Mouse (Mus musculus) adipocyte (in vitro differentiated cells): ENCODE measurements around the gene Rab8a.
"Not testable (repeated sequence)": the region's sequence is repeated elsewhere in the genome, so short reads cannot be mapped to it uniquely, and the experiment has no call there.

Source experiments
- DNase-seq: peaks from one replicate; pipeline ENCODE4 v3.0.0-alpha.2; 2016; ENCODE audit warnings: low spot score

Rab8a gene

DNA sequence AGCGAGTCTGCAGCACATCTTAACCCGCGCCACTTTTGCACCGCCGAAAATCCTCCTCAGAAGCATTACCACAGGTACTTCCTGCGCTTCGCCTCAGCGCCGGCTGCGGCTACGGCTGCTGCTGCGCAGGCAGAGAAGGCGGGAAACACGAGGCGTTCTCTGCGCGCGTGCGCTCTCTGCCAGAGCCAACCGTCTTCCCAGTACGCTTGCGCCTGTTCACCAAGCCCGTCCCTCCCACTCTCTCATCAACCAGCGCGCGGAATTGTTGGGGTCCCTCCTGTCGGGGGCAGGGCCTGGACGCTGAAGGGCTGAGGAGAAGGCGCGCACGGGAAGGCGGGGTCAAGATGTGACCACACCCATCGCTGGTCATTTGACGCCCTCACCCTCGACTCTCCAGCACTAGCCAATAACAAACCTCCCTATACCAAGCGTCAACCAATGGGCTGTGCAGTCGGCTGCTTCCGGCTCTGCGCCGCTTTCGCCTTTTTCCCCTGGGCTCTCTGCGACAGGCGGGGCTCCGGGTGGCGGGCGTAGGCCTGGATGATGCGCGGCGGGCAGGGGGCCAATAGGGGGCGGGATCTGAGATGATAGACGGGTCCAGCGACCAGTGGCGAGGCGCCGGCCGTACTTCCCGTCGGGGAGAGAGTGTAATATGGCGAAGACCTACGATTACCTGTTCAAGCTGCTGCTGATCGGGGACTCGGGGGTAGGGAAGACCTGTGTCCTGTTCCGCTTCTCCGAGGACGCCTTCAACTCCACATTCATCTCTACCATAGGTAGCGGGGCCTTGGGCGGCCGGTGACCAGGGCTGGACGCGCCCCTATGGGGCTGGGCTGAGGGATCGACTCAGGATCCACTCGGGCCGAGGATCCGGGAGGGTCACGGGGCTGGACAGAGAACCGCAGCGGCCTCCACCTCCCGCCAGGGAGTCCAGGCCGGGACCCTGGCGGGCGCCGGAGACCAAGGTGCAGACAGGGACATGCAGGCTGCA lies at the start of gene Rab8a:
Gene Rab8a, plus strand, starts transcription at position 494 of the 991 bp plus-strand sequence.
- DNase-seq, result peak; percentile 99

DNA sequence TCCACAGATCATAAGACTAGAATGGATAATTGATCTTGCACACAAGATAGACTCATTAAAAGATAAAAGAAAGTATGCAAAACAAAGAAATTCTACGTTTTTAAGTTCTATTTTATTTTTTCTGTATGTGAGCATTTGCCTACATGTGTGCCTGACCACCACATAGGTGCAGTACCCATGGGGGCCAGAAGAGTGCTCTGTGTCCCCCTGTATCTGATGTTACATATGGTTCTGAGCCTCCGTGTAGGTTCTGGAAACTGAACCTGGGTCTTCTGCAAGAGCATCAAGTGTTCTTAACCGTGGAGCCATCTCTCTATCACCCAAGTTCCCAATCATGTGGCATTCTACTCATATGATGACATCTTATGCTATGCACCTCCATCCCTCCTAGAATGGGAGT lies 48.5 kb upstream of the Rab8a start:
- no peak for DNase-seq

DNA sequence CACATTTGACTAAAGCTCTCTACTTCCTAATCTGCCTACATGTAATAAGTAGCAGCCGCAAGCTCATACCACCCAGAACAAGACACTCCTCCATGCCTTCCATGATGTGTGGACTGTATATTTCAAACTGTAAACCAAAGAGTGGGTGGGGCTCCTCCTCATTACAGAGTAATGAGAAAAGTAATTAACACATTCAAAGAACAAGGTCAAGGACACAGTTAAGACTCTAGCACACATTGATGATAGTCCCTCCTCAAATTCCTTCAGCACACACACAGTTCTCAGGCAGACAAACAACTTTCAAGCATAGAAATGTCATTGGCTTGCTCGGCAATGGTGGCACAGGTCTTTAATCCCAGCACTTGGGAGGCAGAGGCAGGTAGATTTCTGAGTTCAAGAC lies 45.8 kb upstream of the Rab8a start:
- no peak for DNase-seq

DNA sequence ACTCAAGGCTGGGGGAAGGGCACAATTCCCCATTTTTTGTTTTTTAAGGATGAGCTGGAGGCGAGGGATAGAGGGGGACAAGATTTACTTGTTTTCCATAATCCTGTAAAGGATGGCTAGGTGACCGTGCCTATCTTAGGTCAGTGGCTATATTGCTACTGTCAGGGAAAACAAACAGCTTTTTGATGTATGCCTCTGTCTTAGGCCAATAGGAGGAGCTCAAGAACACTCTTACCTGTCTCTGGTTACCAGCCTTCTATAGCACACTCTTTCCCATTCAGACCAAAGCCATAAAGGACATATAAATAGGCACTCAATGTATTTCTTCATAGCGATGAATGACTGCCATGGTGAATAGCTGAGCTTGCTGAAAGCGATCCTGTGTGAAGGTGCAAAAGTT lies 42.4 kb upstream of the Rab8a start:
- DNase-seq, result no peak

DNA sequence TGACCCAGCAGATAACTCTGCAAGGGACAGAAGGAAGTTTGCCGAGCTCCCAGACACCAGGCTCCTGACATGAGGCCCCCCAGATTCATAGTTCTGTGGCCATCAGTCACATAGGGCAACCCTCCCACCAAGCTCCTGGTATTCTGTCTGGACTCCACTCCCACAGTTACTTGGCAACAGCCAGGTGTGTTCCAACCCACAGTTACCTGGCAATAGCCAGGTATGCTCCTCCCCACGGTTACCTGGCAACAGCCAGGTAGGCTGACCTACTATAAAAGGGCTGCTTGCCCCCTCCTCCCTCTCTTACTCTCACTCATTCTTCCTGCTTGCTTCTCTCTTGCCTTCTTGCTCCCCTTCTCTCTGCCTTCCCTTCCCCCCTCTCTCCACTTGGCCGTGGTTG lies 39.5 kb upstream of the Rab8a start:
- DNase-seq, result not testable (repeated sequence)

DNA sequence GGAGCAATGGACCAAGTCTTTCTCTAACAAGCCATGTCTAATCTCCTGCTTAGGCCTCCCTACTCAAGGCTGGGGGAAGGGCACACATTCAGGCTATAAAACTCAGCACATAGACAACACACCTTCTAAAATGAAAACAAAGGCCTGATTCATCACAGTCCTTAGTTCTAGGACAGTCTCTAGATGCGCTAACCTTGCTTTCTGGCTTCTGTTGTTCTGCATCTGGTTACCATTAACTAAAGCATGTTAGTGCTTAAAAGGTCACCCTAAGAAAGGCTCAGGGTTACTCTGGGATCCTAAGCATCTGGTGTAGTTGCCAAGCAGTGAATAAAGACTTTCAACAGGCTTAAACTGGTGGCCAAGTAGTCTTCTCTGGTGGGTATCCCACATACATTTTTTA lies 39.0 kb upstream of the Rab8a start:
- no peak for DNase-seq

DNA sequence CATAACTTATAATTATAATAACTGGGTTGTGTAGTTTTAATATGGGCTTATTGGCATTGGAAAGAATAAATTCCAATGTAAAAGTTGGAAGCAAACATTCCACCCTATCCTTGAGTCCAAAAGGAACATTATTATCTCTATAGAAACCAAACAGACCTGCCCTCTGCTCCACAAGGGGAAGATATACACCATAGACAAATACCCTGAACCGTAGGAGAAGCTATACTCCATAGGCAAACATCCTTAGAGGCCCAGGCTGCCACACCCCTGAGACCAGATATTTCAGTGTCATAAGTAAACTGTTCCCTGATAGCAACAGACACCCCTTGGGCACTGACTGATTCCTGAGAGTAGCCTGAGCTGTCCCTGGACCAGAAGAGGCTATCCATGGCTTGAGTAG lies 33.2 kb upstream of the Rab8a start:
- DNase-seq, result no peak

DNA sequence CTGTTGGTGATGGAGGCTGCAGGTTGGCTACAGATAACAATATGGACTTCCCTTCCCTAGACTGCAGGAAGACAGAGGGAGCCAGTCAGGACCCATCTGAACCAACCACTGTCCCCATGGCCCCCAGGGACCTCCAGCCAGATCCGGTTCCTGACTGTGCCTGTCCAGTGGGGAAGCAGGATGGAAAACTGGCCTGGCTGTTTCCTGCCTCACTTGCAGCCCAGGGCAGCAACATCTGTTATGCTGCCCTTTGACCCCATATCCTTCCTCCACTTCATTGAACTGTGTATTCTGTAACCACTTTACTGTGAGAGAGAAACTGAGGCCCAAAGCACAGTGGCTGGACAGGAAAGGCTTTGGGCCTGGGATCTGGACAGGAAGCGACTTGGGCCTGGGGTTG lies 29.7 kb upstream of the Rab8a start:
- no peak for DNase-seq

DNA sequence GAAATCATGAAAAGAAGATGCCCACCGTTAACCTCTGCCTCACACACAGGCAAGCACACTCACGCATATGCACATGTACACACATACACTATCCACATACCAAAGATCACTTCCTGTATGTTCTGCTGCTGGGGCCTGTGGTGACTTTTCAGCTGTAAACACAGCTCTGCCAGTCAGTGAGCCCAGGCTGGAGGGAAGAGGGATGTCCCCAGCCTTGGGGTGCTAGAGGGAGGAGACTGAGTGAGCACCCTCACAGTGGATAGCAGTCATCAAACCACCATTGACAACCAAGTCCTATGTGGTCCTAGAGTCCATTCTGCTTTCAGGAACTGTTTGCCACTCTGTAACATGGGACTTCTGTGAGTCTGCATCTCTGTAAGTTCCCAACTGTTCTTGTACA lies 29.1 kb upstream of the Rab8a start:
- DNase-seq, result no peak

DNA sequence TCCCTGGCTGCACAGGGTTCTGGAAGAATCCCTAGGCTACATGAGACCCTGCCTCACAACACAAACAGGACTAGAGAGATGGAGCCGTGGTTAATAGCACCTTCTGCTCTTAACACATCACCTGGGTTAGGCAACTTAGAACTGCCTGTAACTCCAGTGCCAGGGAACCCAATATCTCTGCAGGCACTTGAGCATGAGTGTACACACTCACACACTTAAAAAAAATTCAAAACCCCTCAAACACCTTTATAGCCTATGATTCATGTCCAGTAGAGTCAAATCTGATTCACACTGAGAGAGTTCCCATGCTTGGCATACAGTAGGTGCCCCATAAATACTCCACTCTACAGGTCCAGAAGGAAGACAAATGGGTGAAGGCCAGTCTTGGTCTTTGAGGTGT lies 28.6 kb upstream of the Rab8a start:
- no peak for DNase-seq

DNA sequence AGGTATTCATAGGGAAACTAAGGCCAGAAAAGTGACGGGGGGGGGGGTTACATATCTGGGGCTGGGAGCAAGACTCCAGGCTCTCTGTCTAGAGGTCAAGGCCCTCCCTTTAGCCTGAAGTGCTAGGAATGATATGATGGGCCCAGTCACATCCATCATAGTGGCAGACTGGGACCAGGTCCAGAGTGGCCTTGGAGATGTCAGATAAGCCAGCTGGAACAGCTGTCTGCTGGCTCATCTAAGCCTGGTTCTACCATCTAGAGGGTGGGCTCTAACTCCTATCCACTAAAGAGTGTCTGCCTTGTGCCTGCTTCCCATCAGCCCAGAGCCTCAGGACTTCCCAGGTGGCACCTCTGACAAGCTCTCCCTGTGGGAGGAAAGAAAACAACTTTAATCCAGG lies 28.1 kb upstream of the Rab8a start:
- peak; percentile 75 for DNase-seq

DNA sequence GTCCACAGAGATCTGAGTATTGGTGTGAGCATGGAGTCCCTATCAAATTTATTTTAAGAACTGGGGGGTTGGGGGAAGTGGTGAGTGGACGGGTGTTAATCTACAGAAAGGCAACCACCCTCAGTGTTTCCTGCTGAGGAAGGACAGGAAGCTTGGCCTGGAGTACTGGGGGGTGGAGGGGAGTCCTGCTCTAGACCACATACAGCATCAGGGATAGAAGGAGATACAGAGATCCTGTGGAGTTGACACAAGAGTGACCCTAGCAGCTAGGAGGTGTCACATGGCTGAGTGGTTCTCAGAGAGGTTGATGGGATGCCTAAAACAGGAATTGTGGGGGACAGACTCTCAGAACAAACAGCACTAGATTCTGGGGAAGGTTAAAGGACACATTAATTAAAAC lies 27.5 kb upstream of the Rab8a start:
- no peak for DNase-seq

DNA sequence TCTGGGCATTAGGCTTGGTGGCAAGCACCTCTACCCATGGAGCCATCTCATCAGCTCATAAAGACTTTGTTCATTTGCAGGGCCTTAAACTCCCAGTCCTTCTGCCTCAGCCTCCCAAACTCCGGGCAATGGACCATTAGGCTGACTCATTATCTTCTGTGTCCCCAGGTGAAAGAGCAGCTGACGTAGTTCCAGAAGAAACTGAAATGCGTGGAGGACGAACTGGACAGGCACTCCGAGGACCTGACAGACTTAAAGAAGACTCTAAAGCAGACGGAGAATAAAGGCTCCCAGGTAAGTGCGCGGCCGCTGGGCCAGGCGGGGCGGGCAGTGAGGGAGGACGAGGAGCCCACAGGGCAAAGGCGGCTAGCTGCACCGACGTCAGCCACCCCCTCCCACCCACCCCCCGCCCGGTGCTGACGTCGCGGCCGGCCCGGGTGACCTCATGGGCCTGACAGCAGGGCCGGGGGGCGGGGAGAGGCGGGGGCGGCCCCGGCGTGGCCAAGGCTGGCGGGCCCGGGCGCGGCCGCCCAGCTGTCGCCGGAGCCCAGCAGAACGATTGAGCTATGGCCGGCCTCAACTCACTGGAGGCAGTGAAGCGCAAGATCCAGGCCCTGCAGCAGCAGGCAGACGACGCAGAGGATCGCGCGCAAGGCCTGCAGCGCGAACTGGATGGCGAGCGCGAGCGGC lies 26.1 kb upstream of the Rab8a start, which contains the start of gene Tpm4:
Gene Tpm4, plus strand, starts transcription at position 220 of the 690 bp plus-strand sequence.
- peak; percentile 69 for DNase-seq

DNA sequence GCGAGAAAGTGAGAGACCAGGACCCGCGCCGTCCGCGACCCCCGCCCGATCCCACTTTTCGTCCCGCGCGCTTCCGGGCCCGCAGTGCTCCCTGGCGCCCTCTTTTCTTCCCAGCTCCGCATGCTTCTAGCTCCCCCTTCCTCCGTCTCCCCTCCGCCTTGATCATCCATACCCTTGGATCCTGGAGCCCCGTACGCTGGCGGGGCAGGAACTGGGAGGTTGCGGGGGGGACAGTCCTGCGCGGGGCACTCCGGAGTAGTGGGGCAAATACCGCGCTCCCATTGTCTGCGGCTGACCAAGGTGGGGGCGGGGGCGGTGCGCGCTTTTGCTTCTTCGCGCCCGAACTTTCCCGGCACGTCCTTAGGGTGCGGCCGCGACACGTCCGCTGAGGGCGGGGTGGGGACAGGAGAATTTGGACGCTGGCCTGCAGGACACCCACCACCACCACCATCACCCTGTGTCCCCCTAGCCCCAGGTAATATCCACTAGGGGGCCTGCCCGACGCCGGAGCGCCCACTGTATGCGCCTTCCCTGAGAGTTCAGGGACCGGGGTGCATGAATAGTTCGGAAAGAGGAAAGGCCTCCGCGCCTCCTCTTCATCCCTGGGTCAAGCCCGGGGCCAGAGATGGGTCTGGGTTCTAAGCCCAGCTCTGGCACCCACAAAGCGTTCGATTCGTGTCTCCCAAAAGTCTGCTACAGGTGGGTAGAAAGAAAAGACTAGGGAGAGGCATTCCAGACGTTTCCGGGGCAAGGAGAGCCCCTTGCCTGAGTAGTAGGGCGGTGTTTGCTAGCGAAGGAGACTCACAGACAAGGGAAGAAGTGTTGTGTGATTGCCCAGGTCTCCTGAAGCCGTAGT lies 25.3 kb upstream of the Rab8a start:
- DNase-seq, result peak; percentile 41

DNA sequence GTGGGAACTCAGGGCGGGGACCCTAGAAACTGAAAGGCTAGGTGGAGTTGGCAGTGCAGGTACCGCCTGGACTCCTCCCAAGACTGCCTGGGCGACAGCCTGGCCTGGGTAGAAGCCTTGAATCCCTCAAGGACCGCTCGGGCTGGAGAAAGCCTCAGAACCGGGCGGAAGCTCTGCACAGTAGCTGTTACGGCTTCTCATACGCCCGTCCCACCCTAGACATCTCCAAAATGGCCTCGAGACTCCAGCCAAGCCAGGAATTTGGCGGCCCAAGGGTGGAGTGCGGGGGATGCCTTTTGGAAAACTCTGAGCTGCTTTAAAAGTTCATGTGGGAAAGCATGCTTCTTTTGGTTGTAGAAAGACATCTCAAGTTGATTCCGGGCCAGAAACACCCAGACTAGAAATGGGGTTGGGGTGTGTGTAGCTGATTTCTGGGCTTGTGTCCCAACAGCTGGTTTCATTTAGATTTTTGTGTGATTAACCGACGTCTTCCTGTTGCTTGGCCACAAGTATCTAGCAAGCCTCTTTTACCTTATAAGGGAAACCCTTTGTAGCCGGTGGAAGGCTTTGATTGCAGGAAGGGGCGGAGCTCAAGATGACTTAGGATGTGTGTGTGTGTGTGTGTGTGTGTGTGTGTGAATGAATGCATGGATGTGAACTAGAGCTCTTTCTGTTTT lies 24.6 kb upstream of the Rab8a start:
- peak; percentile 95 for DNase-seq

DNA sequence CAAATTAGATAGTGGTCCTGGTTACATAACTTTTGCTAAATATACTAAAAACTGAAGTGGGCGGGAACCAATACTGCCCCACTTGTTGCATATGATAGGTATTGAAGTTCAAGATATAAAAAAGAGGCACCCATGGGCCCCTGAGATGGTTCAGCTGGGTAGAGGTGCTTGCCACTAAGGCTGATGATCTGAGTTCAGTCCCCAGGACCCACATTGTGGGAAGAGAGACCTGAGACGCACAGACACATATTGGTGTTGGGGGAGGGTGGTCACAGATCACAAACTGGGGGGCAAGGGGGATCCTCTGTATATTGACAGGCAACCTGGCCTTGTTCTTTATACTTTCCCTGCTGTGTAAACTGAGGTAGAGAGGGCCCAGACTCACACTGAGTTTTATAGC lies 23.6 kb upstream of the Rab8a start:
- no peak for DNase-seq

DNA sequence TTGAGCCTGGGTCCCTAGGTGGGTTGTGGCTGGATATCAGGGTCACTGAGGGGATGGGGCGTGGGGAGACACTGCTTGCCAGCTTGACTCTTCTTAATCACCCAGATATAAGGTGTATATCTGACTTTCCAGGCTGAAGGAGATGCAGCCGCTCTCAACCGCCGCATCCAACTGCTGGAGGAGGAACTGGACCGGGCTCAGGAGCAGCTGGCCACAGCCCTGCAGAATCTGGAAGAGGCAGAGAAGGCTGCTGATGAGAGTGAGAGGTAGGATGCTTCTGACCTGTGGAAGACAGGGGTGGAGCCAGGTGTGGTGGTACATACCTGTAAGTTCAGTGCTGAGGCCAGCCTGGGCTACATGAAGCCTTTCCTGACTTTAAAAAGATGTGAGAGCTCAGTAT lies 22.5 kb upstream of the Rab8a start:
- DNase-seq, result no peak

DNA sequence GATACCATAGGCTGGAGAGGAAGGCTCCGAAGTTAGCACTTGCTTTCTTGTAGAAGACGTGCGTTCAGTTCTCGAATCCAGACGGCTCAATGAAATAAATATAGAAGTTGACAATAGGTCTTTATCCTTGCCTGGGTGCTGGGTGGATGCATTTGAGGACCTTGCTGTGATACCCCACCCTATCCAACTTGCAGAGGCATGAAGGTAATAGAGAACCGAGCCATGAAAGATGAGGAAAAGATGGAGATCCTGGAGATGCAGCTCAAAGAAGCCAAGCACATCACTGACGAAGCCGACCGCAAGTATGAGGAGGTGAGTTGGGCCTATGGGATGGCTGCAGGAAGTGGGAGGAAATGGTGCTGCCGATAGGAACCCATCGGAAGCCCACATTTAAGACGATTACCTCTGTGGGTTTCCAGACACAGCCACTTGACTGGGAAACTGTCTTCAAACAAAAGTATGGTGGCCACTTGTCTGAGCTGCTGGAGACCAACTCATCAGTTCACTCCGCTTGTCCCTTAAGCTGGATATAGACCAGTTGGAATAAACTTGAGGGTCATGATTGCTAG lies 17.7 kb upstream of the Rab8a start:
- no peak for DNase-seq

DNA sequence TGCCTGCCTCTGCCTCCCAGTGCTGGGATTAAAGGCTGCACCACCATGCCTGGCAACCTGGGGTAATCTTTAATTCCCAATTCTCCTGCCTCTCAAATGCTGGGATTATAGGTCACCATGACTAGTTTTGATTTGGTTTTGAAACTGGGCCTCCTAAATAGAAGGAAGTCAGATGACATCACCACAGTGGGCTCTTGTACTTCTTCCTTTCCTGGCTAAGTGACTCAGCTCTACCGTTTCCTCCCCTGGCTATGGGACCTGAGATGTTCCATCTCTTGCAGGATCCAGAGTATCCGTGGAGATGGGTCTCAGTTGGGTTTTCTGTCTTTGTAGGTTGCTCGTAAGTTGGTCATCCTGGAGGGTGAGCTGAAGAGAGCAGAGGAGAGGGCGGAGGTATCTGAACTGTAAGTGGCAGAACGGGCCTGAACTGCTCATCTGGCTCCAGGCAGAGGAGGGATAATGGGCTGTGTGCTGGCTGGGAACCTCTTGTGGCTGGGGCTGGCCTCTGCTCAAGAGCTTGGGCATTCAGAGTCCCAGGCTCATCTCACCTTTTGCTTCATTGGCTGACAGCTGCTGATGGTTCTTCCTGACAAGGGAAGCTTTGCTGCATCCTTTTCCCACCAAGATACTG lies 16.5 kb upstream of the Rab8a start:
- DNase-seq, result peak; percentile 47

DNA sequence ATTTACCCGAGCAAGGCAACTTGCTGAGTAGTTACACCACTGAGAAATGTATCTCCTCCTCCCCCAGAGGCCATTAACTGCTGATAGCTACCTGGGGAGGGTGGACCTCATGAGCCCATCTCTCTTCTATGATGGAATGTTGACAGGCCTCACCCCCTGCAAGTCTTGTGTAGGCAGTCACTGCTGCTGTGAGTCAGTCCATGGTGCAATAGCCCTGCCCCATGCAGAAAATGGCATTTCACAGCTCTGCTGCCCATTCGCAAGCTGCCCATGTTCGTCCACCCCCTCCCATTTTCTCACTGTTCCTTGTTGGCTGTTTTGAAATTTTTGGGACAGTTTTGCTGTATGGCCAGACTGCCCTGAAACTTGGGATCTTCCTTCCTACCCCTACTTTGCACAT lies 15.5 kb upstream of the Rab8a start:
- peak; percentile 47 for DNase-seq

DNA sequence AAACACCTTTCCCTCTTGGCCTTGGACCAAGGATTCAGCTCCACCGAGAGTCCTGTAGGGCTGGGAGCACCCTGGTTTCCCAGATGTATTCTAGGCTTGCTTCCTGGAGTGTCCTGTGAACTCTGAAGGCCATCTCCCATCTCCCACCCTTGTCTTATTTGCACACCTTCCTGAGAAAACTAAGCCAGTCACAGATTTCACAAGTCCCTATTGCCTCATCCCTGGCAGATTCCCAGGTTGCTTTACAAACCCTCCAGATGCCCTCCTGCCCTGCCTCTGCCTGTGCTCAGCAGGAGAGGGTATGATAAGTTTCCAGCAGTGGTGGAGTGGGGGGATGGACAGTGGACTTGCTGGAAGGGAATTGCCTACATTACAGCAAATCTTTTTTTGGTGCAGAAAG lies 14.9 kb upstream of the Rab8a start:
- peak; percentile 84 for DNase-seq
